Mouse (Mus musculus) heart, postnatal 0 days (tissue): ENCODE data around the gene Mptx1.

Experiments used
- CTCF ChIP-seq: IDR thresholded peaks from 2 replicates; pipeline ENCODE4 v1.5.1; 2016; ENCODE audit warnings: antibody characterized with exemption, control low read depth, low read depth
- EP300 ChIP-seq: IDR thresholded peaks from 2 replicates; pipeline ENCODE4 v1.6.1; 2016; ENCODE audit warnings: antibody characterized with exemption, low read depth

DNA sequence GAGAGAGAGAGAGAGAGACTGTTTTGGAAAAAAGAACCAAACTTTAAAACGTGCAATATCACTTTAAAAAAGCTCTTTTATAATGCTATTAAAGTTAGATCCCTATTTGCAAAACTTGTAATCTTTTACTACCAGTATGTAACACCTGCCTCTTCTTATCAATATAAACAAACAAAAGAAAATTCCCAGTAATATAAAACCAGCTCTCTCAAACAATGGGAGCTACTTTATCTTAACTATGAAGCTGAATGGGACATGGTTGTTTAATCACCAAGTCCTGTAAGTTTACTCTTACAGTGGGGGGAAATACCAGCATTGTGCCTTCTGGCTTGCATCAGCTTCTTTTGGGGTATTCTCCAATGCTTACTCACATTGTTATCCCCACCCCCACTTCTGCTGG lies 27.2 kb upstream of the Mptx1 start:
- TF ChIP-seq CTCF (no peak), EP300 (no peak)
